Mouse (Mus musculus): Measurements from ENCODE around the gene Lix1.

GRCm38 (mm10) chr17:17452617-17453016 is 50.1 kb downstream of the Lix1 start:
- TF ChIP-seq CTCF (IDR thresholded peaks at IDR 0.05; ENCODE audit: low read depth, low read length) (no peak), POLR2A (IDR thresholded peaks at IDR 0.05; ENCODE audit: borderline replicate concordance, low read depth, low read length) (no peak)
